Mouse (Mus musculus) spleen, adult 2 months (tissue): Measurements from ENCODE around the gene Tcap. TPM values are rescaled to one million over a fixed set of nuclear protein-coding genes. Genes with fewer than 3 reads are reported as not detected.

Experiments
- DNase-seq, 2 experiments: peaks; one replicate each; pipeline versions ENCODE4 v3.0.0 to v3.0.0-alpha.2; 2012 to 2021; ENCODE audit warnings: low spot score in 2 of 2, low read depth in 1 of 2
- H3K27ac ChIP-seq: fragments of 200-500 bp; 2 replicates; pipeline ENCODE4 v1.5.1; 2012; ENCODE audit warnings: low read length, inconsistent platforms; ENCODE audit not compliant: insufficient read depth
- H3K27me3 ChIP-seq: fragments of 200-500 bp; 2 replicates; pipeline ENCODE4 v1.6.1; 2012; ENCODE audit warnings: mild to moderate bottlenecking, moderate library complexity, low read length, inconsistent platforms; ENCODE audit not compliant: control insufficient read depth, insufficient read depth
- H3K36me3 ChIP-seq: fragments of 200-500 bp; 2 replicates; pipeline ENCODE4 v1.6.1; 2012; ENCODE audit warnings: mild to moderate bottlenecking, low read length, inconsistent platforms; ENCODE audit not compliant: control insufficient read depth, insufficient read depth
- H3K4me1 ChIP-seq: fragments of 200-500 bp; 2 replicates; pipeline ENCODE4 v1.6.1; 2011; ENCODE audit warnings: inconsistent platforms; ENCODE audit not compliant: control insufficient read depth, insufficient read depth, insufficient read length
- H3K4me3 ChIP-seq: fragments of 200-500 bp; 2 replicates; pipeline ENCODE4 v1.5.1; 2011; ENCODE audit warnings: mild to moderate bottlenecking, inconsistent platforms; ENCODE audit not compliant: insufficient read depth, insufficient read length; ENCODE audit errors: extremely low read depth
- CTCF ChIP-seq: fragments of 200-500 bp; IDR thresholded peaks from 2 replicates; pipeline ENCODE4 v1.5.1; 2011; ENCODE audit warnings: mild to moderate bottlenecking, inconsistent platforms; ENCODE audit not compliant: insufficient read depth, insufficient read length, insufficient replicate concordance; ENCODE audit errors: extremely low read depth
- POLR2A ChIP-seq: fragments of 200-500 bp; IDR thresholded peaks from 2 replicates; pipeline ENCODE4 v1.6.1; 2011; ENCODE audit warnings: low read depth, low read length, inconsistent platforms
- WGBS: fragments of 180-500 bp; shearing (Covaris S2); methylation state at CpG from one replicate; pipeline ENCODE4 v1.1.7; 2018; 5-methylcytosine and 5-hydroxymethylcytosine counted together
- polyA plus RNA-seq: library from polyadenylated mRNA; depleted of rRNA; stranded (reverse); fragments of >200 nt; gene quantifications from 2 replicates; pipeline ENCODE4 v1.2.3, GENCODE M21; 2012

Tcap gene
- polyA plus RNA-seq, 1 experiment: 0.42 TPM

GRCm38 (mm10) chr11:98355732-98356299 is 27.8 kb upstream of the Tcap start:
- H3K27me3 ChIP-seq: no peaks in the 10 kb centered on the region
- DNase-seq: peak in 1 of 2 experiments; percentile 42
- WGBS: 8% methylated on average over 6 of the region's 6 CpGs
- peak; percentile 27; the same call in 1 of the 2 replicates for TF ChIP-seq CTCF
- no peak for TF ChIP-seq POLR2A
- no peaks in the 10 kb centered on the region for H3K36me3 ChIP-seq
- no peak overlapping the region for H3K4me3 ChIP-seq
- H3K4me1 ChIP-seq: peaks cover 4% of the 10 kb centered on the region; the same call in 1 of the 2 replicates
- no peak overlapping the region for H3K27ac ChIP-seq

- peaks cover 6% of the 10 kb centered on the region; the same call in 1 of the 2 replicates for H3K4me1 ChIP-seq
- H3K27me3 ChIP-seq: no peaks in the 10 kb centered on the region
- DNase-seq: no peak
- 81% methylated on average over 7 of the region's 7 CpGs for WGBS
- TF ChIP-seq POLR2A (no peak), CTCF (no peak)
- no peak overlapping the region for H3K27ac ChIP-seq
- no peaks in the 10 kb centered on the region for H3K36me3 ChIP-seq
- no peak overlapping the region for H3K4me3 ChIP-seq
Observed at GRCm38 (mm10) chr11:98356625-98357394, 26.8 kb upstream of the Tcap start.

- Histone ChIP-seq H3K4me3 (peak overlapping the region; percentile 64), H3K27ac (peak overlapping the region; percentile 68), H3K36me3 (no peaks in the 10 kb centered on the region), H3K4me1 (peaks cover 9% of the 10 kb centered on the region; the same call in 1 of the 2 replicates), H3K27me3 (no peaks in the 10 kb centered on the region)
- TF ChIP-seq POLR2A: no peak
- TF ChIP-seq CTCF: no peak
- DNase-seq: no peak
- WGBS: 21% methylated on average over 13 of the region's 13 CpGs
Observed at GRCm38 (mm10) chr11:98357396-98358160, 26.0 kb upstream of the Tcap start.

- Histone ChIP-seq H3K4me1 (peaks cover 9% of the 10 kb centered on the region; the same call in 1 of the 2 replicates), H3K4me3 (peak within 1 kb of the TSS; percentile 82), H3K36me3 (no peaks in the 10 kb centered on the region), H3K27ac (peak within 1 kb of the TSS; percentile 94), H3K27me3 (no peaks in the 10 kb centered on the region)
- TF ChIP-seq CTCF: no peak
- TF ChIP-seq POLR2A: peak; percentile 68
- peak; percentile 82 to 90 for DNase-seq
- under 1% methylated on average over 59 of the region's 60 CpGs for WGBS
Observed at GRCm38 (mm10) chr11:98358161-98359083, 25.2 kb upstream of the Tcap start, which contains the start of gene Stard3. Gene Stard3, plus strand, starts transcription at chr11:98358368.

- Histone ChIP-seq H3K36me3 (no peaks in the 10 kb centered on the region), H3K27ac (peak overlapping the region; percentile 50), H3K4me1 (peaks cover 7% of the 10 kb centered on the region; the same call in 1 of the 2 replicates), H3K4me3 (no peak overlapping the region), H3K27me3 (no peaks in the 10 kb centered on the region)
- WGBS: 52% methylated on average over 9 of the region's 9 CpGs
- TF ChIP-seq POLR2A (no peak), CTCF (no peak)
- DNase-seq: no peak
Observed at GRCm38 (mm10) chr11:98360866-98361521, 22.6 kb upstream of the Tcap start.

- Histone ChIP-seq H3K36me3 (no peaks in the 10 kb centered on the region), H3K27me3 (no peaks in the 10 kb centered on the region), H3K4me1 (peaks cover 20% of the 10 kb centered on the region; the same call in 1 of the 2 replicates), H3K27ac (no peak overlapping the region), H3K4me3 (no peak overlapping the region)
- TF ChIP-seq CTCF: no peak
- no peak for TF ChIP-seq POLR2A
- WGBS: 84% methylated on average over 5 of the region's 5 CpGs
- no peak for DNase-seq
Observed at GRCm38 (mm10) chr11:98363817-98364216, 19.8 kb upstream of the Tcap start.
